Mouse (Mus musculus) inflammation-experienced regulatory T-cells, adult 6 months (primary cell): ENCODE data around the gene Rhox2f. TPM values are rescaled to one million over a fixed set of nuclear protein-coding genes. Genes with fewer than 3 reads are reported as not detected.
"Not testable (repeated sequence)": the region's sequence is repeated elsewhere in the genome, so short reads cannot be mapped to it uniquely, and the experiment has no call there.

Source experiments
- ATAC-seq: one replicate; pipeline ENCODE4 v1.8.0; 2017
- polyA plus RNA-seq, 3 experiments: library from polyadenylated mRNA; unstranded; fragments of 100-300 nt; shearing (Covaris generic); gene quantifications; one replicate each; pipeline ENCODE4 v1.2.1; 2017

Gene Rhox2f
- not detected for polyA plus RNA-seq

DNA sequence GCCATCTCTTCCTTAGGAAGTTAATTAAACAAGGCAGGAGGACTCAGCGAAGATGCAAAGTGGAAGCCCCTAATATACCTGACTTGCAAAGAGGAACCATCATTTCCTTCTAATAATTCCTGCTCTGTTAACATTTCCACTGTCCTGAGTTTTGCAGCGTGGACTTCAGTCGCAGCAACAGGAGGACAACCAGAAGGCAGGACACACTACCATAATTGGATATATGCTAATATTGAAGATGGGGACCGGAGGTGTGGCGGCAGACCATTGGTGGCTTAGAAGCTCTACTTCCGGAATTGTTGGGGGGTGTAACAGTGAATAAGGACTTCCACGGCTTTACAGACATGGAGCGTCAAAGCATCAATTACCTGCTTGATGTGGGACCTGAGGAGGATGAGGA is at the start of gene Rhox2f:
Gene Rhox2f, plus strand, starts transcription at position 301 of the 400 bp plus-strand sequence.
- ATAC-seq, result not testable (repeated sequence)

DNA sequence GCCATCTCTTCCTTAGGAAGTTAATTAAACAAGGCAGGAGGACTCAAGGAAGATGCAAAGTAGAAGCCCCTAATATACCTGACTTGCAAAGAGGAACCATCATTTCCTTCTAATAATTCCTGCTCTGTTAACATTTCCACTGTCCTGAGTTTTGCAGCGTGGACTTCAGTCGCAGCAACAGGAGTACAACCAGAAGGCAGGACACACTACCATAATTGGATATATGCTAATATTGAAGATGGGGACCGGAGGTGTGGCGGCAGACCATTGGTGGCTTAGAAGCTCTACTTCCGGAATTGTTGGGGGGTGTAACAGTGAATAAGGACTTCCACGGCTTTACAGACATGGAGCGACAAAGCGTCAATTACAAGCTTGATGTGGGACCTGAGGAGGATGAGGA is 41.1 kb upstream of the Rhox2f start, which contains the start of gene Rhox2e:
Gene Rhox2e, plus strand, starts transcription at position 301 of the 400 bp plus-strand sequence.
- ATAC-seq, result not testable (repeated sequence)

DNA sequence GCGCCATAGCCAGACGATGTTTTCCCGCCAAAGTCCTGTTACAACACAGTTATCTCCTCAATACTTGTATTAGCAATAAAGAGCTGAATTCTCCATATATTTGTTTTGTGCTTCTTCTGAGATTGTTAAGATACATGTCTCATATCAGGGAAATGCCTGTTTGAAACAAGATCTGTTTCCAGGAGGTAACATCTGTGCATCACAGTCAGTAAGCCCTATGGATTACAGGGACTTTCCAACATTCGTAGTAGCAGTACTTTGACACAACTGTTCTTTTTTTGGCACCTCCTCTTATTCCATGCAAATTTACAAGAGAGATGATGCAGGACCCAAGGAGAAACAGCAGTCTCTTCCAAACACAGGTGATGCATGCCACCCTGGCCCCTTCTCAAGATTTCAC is 29.5 kb upstream of the Rhox2f start, which contains the start of gene Rhox3e:
Gene Rhox3e, plus strand, starts transcription at position 301 of the 400 bp plus-strand sequence.
- ATAC-seq, result not testable (repeated sequence)

DNA sequence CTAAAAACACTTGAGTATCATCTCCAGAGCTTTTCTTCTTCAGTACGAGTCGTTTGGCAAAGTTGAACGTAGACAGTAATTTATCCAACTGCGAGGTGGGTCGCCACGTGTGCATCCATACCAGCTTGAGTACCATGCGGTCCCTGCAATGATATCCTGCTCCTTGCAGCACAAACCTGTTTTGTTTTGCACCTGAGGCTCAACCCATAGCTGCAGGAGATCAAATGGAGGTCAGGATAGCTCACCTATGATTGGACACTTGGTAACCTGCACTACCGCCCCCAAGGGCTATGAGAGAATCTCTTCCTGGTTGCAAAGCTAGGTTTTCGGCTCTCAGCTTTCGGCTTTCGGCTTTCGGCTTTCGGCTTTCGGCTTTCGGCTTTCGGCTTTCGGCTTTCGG is 14.1 kb upstream of the Rhox2f start, which contains the start of gene Rhox4e:
Gene Rhox4e, plus strand, starts transcription at position 301 of the 400 bp plus-strand sequence.
- ATAC-seq, result not testable (repeated sequence)

DNA sequence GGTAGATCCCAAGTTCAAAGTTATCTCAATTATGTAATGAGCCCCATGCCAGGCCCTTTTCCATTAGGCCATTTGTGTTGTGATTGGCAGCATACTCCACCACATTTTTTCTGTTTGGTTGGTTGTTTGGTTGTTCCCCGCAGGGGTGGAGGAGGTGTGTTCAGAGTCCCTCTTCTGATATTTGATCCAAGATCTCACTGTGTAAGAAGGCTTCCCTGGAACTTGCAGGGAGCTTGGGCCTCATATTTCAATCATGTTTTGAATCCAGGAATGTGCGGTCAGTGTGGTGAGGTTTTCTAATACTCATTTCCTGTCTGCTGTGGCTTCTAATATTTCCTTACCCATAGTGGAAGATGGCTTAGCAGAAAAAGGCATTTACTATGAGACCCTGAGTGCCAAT is 1.4 kb downstream of the Rhox2f start:
- ATAC-seq, result not testable (repeated sequence)

DNA sequence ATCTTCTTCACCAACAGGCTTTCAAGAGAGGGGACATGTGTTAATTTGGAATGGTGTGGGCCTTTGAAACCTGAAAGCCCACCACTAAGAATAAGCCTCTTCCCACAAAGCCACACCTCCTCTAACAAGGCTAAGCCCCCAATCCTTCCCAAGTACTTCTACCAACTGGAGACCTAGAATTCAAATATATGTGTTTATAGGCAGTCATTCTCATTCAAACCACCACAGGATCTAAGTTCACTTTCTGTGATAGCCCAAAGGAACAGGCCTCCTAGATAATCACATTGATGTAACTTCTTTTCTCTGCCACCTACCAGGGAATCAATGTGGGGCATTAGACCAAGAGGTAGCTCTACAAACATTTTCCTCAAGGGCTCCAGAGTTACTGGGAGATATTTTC is 9.5 kb downstream of the Rhox2f start, which contains the start of gene Rhox3f:
Gene Rhox3f, plus strand, starts transcription at position 301 of the 400 bp plus-strand sequence.
- ATAC-seq, result not testable (repeated sequence)

DNA sequence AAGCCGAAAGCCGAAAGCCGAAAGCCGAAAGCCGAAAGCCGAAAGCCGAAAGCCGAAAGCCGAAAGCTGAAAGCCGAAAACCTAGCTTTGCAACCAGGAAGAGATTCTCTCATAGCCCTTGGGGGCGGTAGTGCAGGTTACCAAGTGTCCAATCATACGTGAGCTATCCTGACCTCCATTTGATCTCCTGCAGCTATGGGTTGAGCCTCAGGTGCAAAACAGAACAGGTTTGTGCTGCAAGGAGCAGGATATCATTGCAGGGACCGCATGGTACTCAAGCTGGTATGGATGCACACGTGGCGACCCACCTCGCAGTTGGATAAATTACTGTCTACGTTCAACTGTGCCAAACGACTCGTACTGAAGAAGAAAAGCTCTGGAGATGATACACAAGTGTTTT is 36.4 kb downstream of the Rhox2f start, which contains the start of gene Rhox4f:
Gene Rhox4f, minus strand, starts transcription at position 101 of the 400 bp plus-strand sequence.
- ATAC-seq, result not testable (repeated sequence)

Other genes starting within 250 kb of the Rhox2f start
- gene Rhox3a2, start 191.4 kb upstream of the Rhox2f start, polyA plus RNA-seq, result not detected
- gene Rhox4a2, start 180.6 kb upstream of the Rhox2f start, polyA plus RNA-seq, result not detected
- not detected for gene Rhox2b, start 159.3 kb upstream of the Rhox2f start, polyA plus RNA-seq
- not detected for gene Rhox4b, start 138.9 kb upstream of the Rhox2f start, polyA plus RNA-seq
- gene Rhox2c, start 117.7 kb upstream of the Rhox2f start, polyA plus RNA-seq, result not detected
- not detected for gene Rhox3c, start 112.8 kb upstream of the Rhox2f start, polyA plus RNA-seq
- not detected for gene Rhox4c, start 91.1 kb upstream of the Rhox2f start, polyA plus RNA-seq
- gene Rhox2d, start 78.0 kb upstream of the Rhox2f start, polyA plus RNA-seq, result not detected
- not detected for gene Rhox4d, start 57.0 kb upstream of the Rhox2f start, polyA plus RNA-seq
- not detected for gene Rhox2e, start 41.0 kb upstream of the Rhox2f start, polyA plus RNA-seq
- not detected for gene Rhox3e, start 29.4 kb upstream of the Rhox2f start, polyA plus RNA-seq
- gene Rhox4e, start 14.0 kb upstream of the Rhox2f start, polyA plus RNA-seq, result not detected
- gene Rhox3f, start 9.6 kb downstream of the Rhox2f start, polyA plus RNA-seq, result not detected
- gene Rhox4f, start 36.3 kb downstream of the Rhox2f start, polyA plus RNA-seq, result not detected
- gene Rhox3g, start 57.2 kb downstream of the Rhox2f start, polyA plus RNA-seq, result not detected
- not detected for gene Rhox2g, start 72.1 kb downstream of the Rhox2f start, polyA plus RNA-seq
- gene Rhox4g, start 79.9 kb downstream of the Rhox2f start, polyA plus RNA-seq, result not detected
- not detected for gene Rhox3h, start 97.4 kb downstream of the Rhox2f start, polyA plus RNA-seq
- not detected for gene Rhox2h, start 101.9 kb downstream of the Rhox2f start, polyA plus RNA-seq
- not detected for gene Rhox5, start 233.4 kb downstream of the Rhox2f start, polyA plus RNA-seq